Mouse (Mus musculus) kidney, adult 9 months (tissue): Measurements from ENCODE around the gene Kalrn.

ENCODE experiments used
- DNase-seq: peaks from one replicate; pipeline ENCODE4 v3.0.0; 2022

Kalrn gene

GRCm38 (mm10) chr16:34417383-34417782 is 155.9 kb downstream of the Kalrn start:
- no peak for DNase-seq

GRCm38 (mm10) chr16:34414581-34414980 is 158.8 kb downstream of the Kalrn start:
- DNase-seq = no peak

GRCm38 (mm10) chr16:34413868-34414333 is 159.4 kb downstream of the Kalrn start:
- DNase-seq = peak; percentile 41

- no peak for DNase-seq
These were observed 166.3 kb downstream of the Kalrn start for GRCm38 (mm10) chr16:34407036-34407435.

- DNase-seq = no peak
These were observed 168.2 kb downstream of the Kalrn start for GRCm38 (mm10) chr16:34405094-34405493.

GRCm38 (mm10) chr16:34401216-34401615 is 172.1 kb downstream of the Kalrn start:
- DNase-seq = no peak

- peak; percentile 33 for DNase-seq
These were observed 173.1 kb downstream of the Kalrn start for GRCm38 (mm10) chr16:34400102-34400728.

GRCm38 (mm10) chr16:34395221-34395811 is 178.0 kb downstream of the Kalrn start:
- peak; percentile 24 for DNase-seq

GRCm38 (mm10) chr16:34389520-34390271 is 183.6 kb downstream of the Kalrn start:
- peak; percentile 43 for DNase-seq

DNA sequence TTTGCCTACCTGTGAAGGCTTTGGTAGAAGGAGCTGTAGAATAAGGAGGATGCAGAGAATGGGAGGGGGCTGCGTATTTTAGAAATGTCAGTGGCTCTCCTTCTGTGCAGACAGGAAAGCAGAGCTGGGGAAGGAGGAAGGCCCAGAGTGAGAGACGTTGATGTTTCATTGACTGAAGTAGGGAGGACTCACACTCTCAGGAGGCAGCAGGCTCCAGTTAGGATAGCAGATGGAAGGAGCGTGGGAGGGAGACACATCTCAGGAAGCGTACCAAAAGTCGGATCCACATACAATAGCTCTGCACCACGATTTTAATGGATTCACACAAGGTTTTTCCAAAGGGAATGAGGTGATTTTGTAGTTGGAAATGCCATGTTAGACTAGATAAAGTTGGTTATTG is 184.5 kb downstream of the Kalrn start:
- no peak for DNase-seq

DNA sequence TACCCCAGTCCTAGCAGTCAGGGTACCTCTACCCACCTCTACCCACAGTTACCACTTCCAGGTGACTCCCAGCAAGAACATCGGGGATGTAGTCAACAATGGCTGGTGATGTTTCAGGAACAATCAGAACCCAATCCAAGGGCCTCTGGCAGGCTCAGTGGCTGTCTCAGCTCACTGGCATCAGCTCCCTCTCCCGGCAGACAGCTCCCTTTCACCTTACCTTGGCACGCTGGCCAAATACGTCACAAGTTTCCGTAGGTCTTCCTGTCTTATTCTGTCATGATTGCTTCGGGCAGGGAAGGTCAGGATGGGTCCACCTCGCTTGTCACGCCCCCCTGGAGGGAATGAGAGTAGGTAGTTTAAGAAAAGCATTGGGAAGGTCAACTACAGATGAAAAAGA is 188.3 kb downstream of the Kalrn start:
- peak; percentile 29 for DNase-seq

- DNase-seq = no peak
These were observed 190.3 kb downstream of the Kalrn start for GRCm38 (mm10) chr16:34382992-34383391.

- peak; percentile 44 for DNase-seq
These were observed 197.0 kb downstream of the Kalrn start for GRCm38 (mm10) chr16:34376166-34376857.

DNA sequence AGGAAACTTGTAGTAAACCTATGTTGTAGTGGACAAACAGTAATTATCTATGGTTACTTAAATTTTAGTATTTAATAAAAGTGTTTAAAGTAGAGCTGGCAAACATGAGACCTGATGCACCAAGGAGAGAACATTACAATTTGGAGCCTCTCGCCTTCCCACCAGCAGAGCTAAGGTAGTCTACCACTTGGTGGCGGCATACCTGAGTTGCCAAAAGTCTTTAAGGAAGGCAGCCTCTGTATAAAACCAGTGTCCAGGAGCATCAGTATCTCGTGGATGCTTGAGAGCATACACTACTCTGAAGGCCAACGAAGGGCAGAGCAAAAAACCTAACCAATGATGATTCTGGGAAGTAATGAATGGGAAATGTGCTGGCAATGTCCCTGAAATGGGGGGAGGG is 199.8 kb downstream of the Kalrn start:
- DNase-seq = no peak

- peak; percentile 68 for DNase-seq
These were observed 201.1 kb downstream of the Kalrn start for GRCm38 (mm10) chr16:34372103-34372741.

- no peak for DNase-seq
These were observed 214.1 kb downstream of the Kalrn start for GRCm38 (mm10) chr16:34359206-34359605.

DNA sequence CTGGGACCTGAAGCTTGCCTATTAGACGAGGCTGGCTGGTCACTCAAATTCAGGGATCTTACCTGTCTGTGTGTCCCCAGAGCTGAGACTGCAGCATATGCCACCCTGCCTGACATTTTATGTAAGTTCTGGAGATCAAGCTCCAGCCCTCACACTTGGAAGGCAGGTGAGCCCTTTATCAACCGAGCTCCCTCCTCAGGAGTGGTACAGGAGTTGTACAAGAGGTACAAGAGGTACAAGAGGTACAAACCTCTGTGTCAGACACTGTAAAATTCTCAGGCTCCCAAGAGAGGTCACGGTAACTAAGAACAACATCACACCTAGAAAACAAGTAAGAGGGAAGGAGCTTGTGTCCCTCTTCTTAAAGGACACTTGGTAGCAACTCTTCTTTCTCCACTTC is 217.8 kb downstream of the Kalrn start:
- no peak for DNase-seq

GRCm38 (mm10) chr16:34354042-34354441 is 219.3 kb downstream of the Kalrn start:
- DNase-seq = no peak

GRCm38 (mm10) chr16:34352747-34353146 is 220.6 kb downstream of the Kalrn start:
- peak; percentile 75 for DNase-seq

- no peak for DNase-seq
These were observed 221.7 kb downstream of the Kalrn start for GRCm38 (mm10) chr16:34351575-34352150.

DNA sequence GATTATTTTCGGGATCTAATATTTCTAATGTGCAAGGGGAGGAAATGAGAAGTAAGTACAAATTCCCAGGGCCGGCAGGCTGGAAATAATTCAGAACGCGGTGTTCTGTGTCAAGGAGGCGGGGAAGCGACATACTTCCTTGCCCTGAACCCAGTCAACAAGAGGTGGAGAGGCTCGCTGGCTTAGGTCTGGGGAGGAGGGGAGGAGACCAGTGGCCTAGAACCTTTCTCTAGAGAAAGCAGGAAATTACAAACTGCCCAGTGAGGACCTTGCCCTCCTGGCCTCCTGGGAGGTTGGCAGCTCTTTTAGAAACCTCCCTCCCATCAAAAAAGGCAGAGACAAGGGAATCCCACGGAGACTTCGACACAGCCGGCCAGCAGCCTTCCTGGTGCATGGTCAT is 225.8 kb downstream of the Kalrn start:
- peak; percentile 94 for DNase-seq
